Comparison of ENCODE assay signal across 10 mouse cellular contexts in genomic region chr17:5813863-5814640, GRCm38 (mm10). TPM values are rescaled to one million over a fixed set of nuclear protein-coding genes. Genes with fewer than 3 reads are reported as not detected.
A peak's percentile ranks its signal among the peaks of the same experiment; 100 is the strongest.
DNase-seq lines count a peak whose midpoint lies in the region; ATAC-seq and TF ChIP-seq lines count a peak whose summit lies in the region.
"Had no signal": no experiment of that assay in that cellular context is flagged by ENCODE, and none has a peak within 500 bp of the region (broad histone marks: within the 10 kb centered on the region; RNA-seq: fewer than 3 reads in every experiment).

No protein-coding gene starts in this region.

- H3K79me2 ChIP-seq in C2C12 (ENCODE audit: control insufficient read depth, insufficient read depth) = no peaks in the 10 kb centered on the region

- no peak overlapping the region for H3K4me2 ChIP-seq in forebrain, embryonic 15.5 days (replicated peaks)
- no peak overlapping the region for H3K4me2 ChIP-seq in liver, embryonic 11.5 days
- H3K4me2 ChIP-seq: hindbrain, embryonic 15.5 days; limb, embryonic 12.5 days had no signal

- H3K27ac ChIP-seq in forebrain, embryonic 15.5 days (replicated peaks) = no peak overlapping the region
- no peak overlapping the region; the same call in 1 of the 2 replicates for H3K27ac ChIP-seq in liver, embryonic 11.5 days (ENCODE audit: low read depth, low read length)
- H3K27ac ChIP-seq: hindbrain, embryonic 15.5 days; limb, embryonic 12.5 days had no signal

- H3K9me3 ChIP-seq in forebrain, embryonic 15.5 days = no peaks in the 10 kb centered on the region
- no peaks in the 10 kb centered on the region for H3K9me3 ChIP-seq in liver, embryonic 11.5 days (ENCODE audit: control insufficient read depth, low read length)
- H3K9me3 ChIP-seq: hindbrain, embryonic 15.5 days; limb, embryonic 12.5 days had no signal

- WGBS in forebrain, embryonic 15.5 days = 71% methylated on average over 8 of the region's 8 CpGs
- WGBS in liver, embryonic 11.5 days = 44% methylated on average over 8 of the region's 8 CpGs

- H3K36me3 ChIP-seq in C2C12 (ENCODE audit: control insufficient read depth, insufficient read depth) = no peaks in the 10 kb centered on the region
- H3K36me3 ChIP-seq in forebrain, embryonic 15.5 days = no peaks in the 10 kb centered on the region
- no peaks in the 10 kb centered on the region for H3K36me3 ChIP-seq in liver, embryonic 11.5 days (ENCODE audit: control insufficient read depth, insufficient read depth, low read length)
- H3K36me3 ChIP-seq: hindbrain, embryonic 15.5 days; limb, embryonic 12.5 days had no signal

- no peaks in the 10 kb centered on the region for H3K27me3 ChIP-seq in C2C12 (ENCODE audit: control insufficient read depth, insufficient read depth, insufficient read length)
- H3K27me3 ChIP-seq in forebrain, embryonic 15.5 days = no peaks in the 10 kb centered on the region
- no peaks in the 10 kb centered on the region for H3K27me3 ChIP-seq in liver, embryonic 11.5 days (replicated peaks; ENCODE audit: control insufficient read depth, insufficient read depth, low read length)
- H3K27me3 ChIP-seq: hindbrain, embryonic 15.5 days; limb, embryonic 12.5 days had no signal

- peak; percentile 23 to 33 for DNase-seq in kidney, postnatal 4 days
- no peak for DNase-seq in kidney, adult 18-20 months
- peak; percentile 87 for DNase-seq in NIH3T3 (ENCODE audit: low read depth)
- DNase-seq in urinary bladder, postnatal 36 days (ENCODE audit: low spot score in 2 of 2) = no peak
- DNase-seq in liver, embryonic 11.5 days (ENCODE audit: low spot score) = no peak

- ATAC-seq in inflammation-experienced regulatory T-cells, adult 6 months = peak; percentile 48
- no peak for ATAC-seq in forebrain, embryonic 15.5 days (replicated peaks)
- no peak for ATAC-seq in liver, embryonic 11.5 days (replicated peaks; ENCODE audit: low FRiP score)

- no peak for TF ChIP-seq CTCF in C2C12 (IDR thresholded peaks at IDR 0.05; ENCODE audit: control insufficient read depth, insufficient read depth, insufficient read length)

- no peaks in the 10 kb centered on the region for H3K79me3 ChIP-seq in C2C12 (ENCODE audit: low read depth)

- H3K4me3 ChIP-seq in C2C12 (ENCODE audit: insufficient read depth, poor library complexity, severe bottlenecking) = no peak overlapping the region
- no peak overlapping the region for H3K4me3 ChIP-seq in forebrain, embryonic 15.5 days
- H3K4me3 ChIP-seq in liver, embryonic 11.5 days (ENCODE audit: low read depth, low read length) = no peak overlapping the region
- H3K4me3 ChIP-seq: hindbrain, embryonic 15.5 days; limb, embryonic 12.5 days had no signal

- H3K4me1 ChIP-seq in forebrain, embryonic 15.5 days = 0 out of 2 replicates have a peak, but pooled peaks cover 1% of the 10 kb centered on the region
- peaks cover 3% of the 10 kb centered on the region for H3K4me1 ChIP-seq in liver, embryonic 11.5 days (replicated peaks; ENCODE audit: control insufficient read depth, insufficient read depth, low read length)

- no peak overlapping the region for H3K9ac ChIP-seq in forebrain, embryonic 15.5 days (replicated peaks)
- no peak overlapping the region for H3K9ac ChIP-seq in liver, embryonic 11.5 days (ENCODE audit: low read depth, low read length)
- H3K9ac ChIP-seq: hindbrain, embryonic 15.5 days; limb, embryonic 12.5 days had no signal

- H3ac ChIP-seq in C2C12 (ENCODE audit: control insufficient read depth, insufficient read length, low read depth) = no peak overlapping the region

TF ChIP-seq in C2C12, 6 proteins besides CTCF, POLR2A, EP300 and RAD21:
- peak; percentile 51 for TF ChIP-seq MAX (IDR thresholded peaks at IDR 0.05)
- no peak for TF ChIP-seq USF1 (IDR thresholded peaks at IDR 0.05; ENCODE audit: low read depth)
- TF ChIP-seq FOSL1 (IDR thresholded peaks at IDR 0.05; ENCODE audit: insufficient read depth, low read length, poor library complexity, severe bottlenecking) = no peak
- no peak for TF ChIP-seq CEBPB (IDR thresholded peaks at IDR 0.05; ENCODE audit: low read depth)
- TF ChIP-seq MYOD1 (IDR thresholded peaks at IDR 0.05; ENCODE audit: control insufficient read depth, insufficient read length, low read depth) = no peak
- no peak for TF ChIP-seq MYOG (IDR thresholded peaks at IDR 0.05; ENCODE audit: control insufficient read depth, extremely low read depth, insufficient read length)

RNA-seq across cellular contexts. Expression of gene Snx9, which starts 27.1 kb away (rescaled TPM):
- polyA plus RNA-seq in C2C12 (2012; fragmentation: generic; extraction: Trizol) = 57.5 TPM
- polyA plus RNA-seq in inflammation-experienced regulatory T-cells, adult 6 months (2017; shearing (Covaris generic)) = 1 to 10 TPM; 2.1 to 2.6 (median 2.6) TPM
- polyA plus RNA-seq in forebrain, embryonic 15.5 days (2015; fragmentation: Nextera tagmentation; extraction: Ambion mirVana) = 5.9 and 6.9 TPM in 2 replicates
- 31.2 and 35.4 TPM in 2 replicates for polyA plus RNA-seq in liver, embryonic 11.5 days (2014; fragmentation: Nextera tagmentation; extraction: Ambion mirVana)

Comparison
In these comparisons a context has a peak if more than half of its experiments do, and no peak if none do; other contexts are left out.
1. DNase-seq: peak in kidney, postnatal 4 days (2 of 2) and NIH3T3 (single experiment); none in kidney, adult 18-20 months (single experiment), urinary bladder, postnatal 36 days (0 of 2) and liver, embryonic 11.5 days (single experiment).